Mouse (Mus musculus): ENCODE results near the gene Prph2. TPM values are rescaled to one million over a fixed set of nuclear protein-coding genes. Genes with fewer than 3 reads are reported as not detected.

The Prph2 gene
- polyA plus RNA-seq, 1 experiment from 2014 or later = not detected

- Histone ChIP-seq H3K27me3 (no peaks in the 10 kb centered on the region), H3K9ac (no peak overlapping the region), H3K4me1 (no peaks in the 10 kb centered on the region), H3K36me3 (peaks cover 99% of the 10 kb centered on the region), H3K27ac (no peak overlapping the region), H3K9me3 (replicated peaks) (no peaks in the 10 kb centered on the region), H3K4me2 (no peak overlapping the region), H3K4me3 (replicated peaks) (no peak overlapping the region)
- WGBS = 94% methylated on average over 5 of the region's 5 CpGs
- ATAC-seq (replicated peaks; ENCODE audit: low FRiP score) = no peak
Observed at GRCm38 (mm10) chr17:46932961-46933360, 22.7 kb downstream of the Prph2 start.

GRCm38 (mm10) chr17:46933557-46934348, 23.5 kb downstream of the Prph2 start:
- Histone ChIP-seq H3K4me3 (replicated peaks) (no peak overlapping the region), H3K27me3 (no peaks in the 10 kb centered on the region), H3K36me3 (peaks cover 100% of the 10 kb centered on the region), H3K4me2 (no peak overlapping the region), H3K9ac (no peak overlapping the region), H3K4me1 (no peaks in the 10 kb centered on the region), H3K27ac (no peak overlapping the region), H3K9me3 (replicated peaks) (no peaks in the 10 kb centered on the region)
- ATAC-seq (replicated peaks; ENCODE audit: low FRiP score) = no peak
- 78% methylated on average over 19 of the region's 19 CpGs for WGBS

GRCm38 (mm10) chr17:46940461-46940860, 30.2 kb downstream of the Prph2 start:
- H3K9ac ChIP-seq = no peak overlapping the region
- 90% methylated on average over 8 of the region's 8 CpGs for WGBS
- no peaks in the 10 kb centered on the region for H3K27me3 ChIP-seq
- no peak overlapping the region for H3K4me2 ChIP-seq
- no peak overlapping the region for H3K27ac ChIP-seq
- peaks cover 99% of the 10 kb centered on the region for H3K36me3 ChIP-seq
- no peak overlapping the region for H3K4me3 ChIP-seq (replicated peaks)
- H3K9me3 ChIP-seq (replicated peaks) = no peaks in the 10 kb centered on the region
- H3K4me1 ChIP-seq = no peaks in the 10 kb centered on the region
- no peak for ATAC-seq (replicated peaks; ENCODE audit: low FRiP score)

- peaks cover 99% of the 10 kb centered on the region for H3K36me3 ChIP-seq
- no peak overlapping the region for H3K4me3 ChIP-seq (replicated peaks)
- no peaks in the 10 kb centered on the region for H3K9me3 ChIP-seq (replicated peaks)
- H3K4me2 ChIP-seq = no peak overlapping the region
- H3K27me3 ChIP-seq = no peaks in the 10 kb centered on the region
- H3K4me1 ChIP-seq = no peaks in the 10 kb centered on the region
- H3K27ac ChIP-seq = no peak overlapping the region
- H3K9ac ChIP-seq = no peak overlapping the region
- ATAC-seq (replicated peaks; ENCODE audit: low FRiP score) = no peak
- 95% methylated on average over 9 of the region's 9 CpGs for WGBS
Observed at GRCm38 (mm10) chr17:46942421-46942820, 32.2 kb downstream of the Prph2 start.

GRCm38 (mm10) chr17:46946276-46946675, 36.0 kb downstream of the Prph2 start:
- no peak for ATAC-seq (replicated peaks; ENCODE audit: low FRiP score)
- Histone ChIP-seq H3K9ac (no peak overlapping the region), H3K4me2 (no peak overlapping the region), H3K27me3 (no peaks in the 10 kb centered on the region), H3K4me1 (no peaks in the 10 kb centered on the region), H3K36me3 (peaks cover 84% of the 10 kb centered on the region), H3K27ac (no peak overlapping the region), H3K4me3 (replicated peaks) (no peak overlapping the region), H3K9me3 (replicated peaks) (no peaks in the 10 kb centered on the region)
- WGBS = 94% methylated on average over 9 of the region's 9 CpGs

GRCm38 (mm10) chr17:46958045-46958444, 47.8 kb downstream of the Prph2 start:
- Histone ChIP-seq H3K9ac (no peak overlapping the region), H3K4me1 (no peaks in the 10 kb centered on the region), H3K27ac (no peak overlapping the region), H3K27me3 (no peaks in the 10 kb centered on the region), H3K9me3 (replicated peaks) (no peaks in the 10 kb centered on the region), H3K4me2 (no peak overlapping the region), H3K36me3 (peaks cover 100% of the 10 kb centered on the region), H3K4me3 (replicated peaks) (no peak overlapping the region)
- 90% methylated on average over 2 of the region's 2 CpGs for WGBS
- no peak for ATAC-seq (replicated peaks; ENCODE audit: low FRiP score)

- H3K27me3 ChIP-seq = no peaks in the 10 kb centered on the region
- peaks cover 100% of the 10 kb centered on the region for H3K36me3 ChIP-seq
- H3K4me1 ChIP-seq = no peaks in the 10 kb centered on the region
- no peaks in the 10 kb centered on the region for H3K9me3 ChIP-seq (replicated peaks)
- 92% methylated on average over 10 of the region's 10 CpGs for WGBS
- no peak overlapping the region for H3K4me3 ChIP-seq (replicated peaks)
- no peak overlapping the region for H3K9ac ChIP-seq
- no peak for ATAC-seq (replicated peaks; ENCODE audit: low FRiP score)
- H3K4me2 ChIP-seq = no peak overlapping the region
- no peak overlapping the region for H3K27ac ChIP-seq
Observed at GRCm38 (mm10) chr17:46960216-46960615, 50.0 kb downstream of the Prph2 start.

GRCm38 (mm10) chr17:46962153-46962552, 51.9 kb downstream of the Prph2 start:
- H3K27ac ChIP-seq = no peak overlapping the region
- peaks cover 100% of the 10 kb centered on the region for H3K36me3 ChIP-seq
- no peak overlapping the region for H3K4me2 ChIP-seq
- no peaks in the 10 kb centered on the region for H3K9me3 ChIP-seq (replicated peaks)
- ATAC-seq (replicated peaks; ENCODE audit: low FRiP score) = no peak
- no peak overlapping the region for H3K4me3 ChIP-seq (replicated peaks)
- H3K27me3 ChIP-seq = no peaks in the 10 kb centered on the region
- H3K4me1 ChIP-seq = no peaks in the 10 kb centered on the region
- H3K9ac ChIP-seq = no peak overlapping the region
- WGBS = 88% methylated on average over 3 of the region's 3 CpGs

- Histone ChIP-seq H3K9ac (no peak overlapping the region), H3K9me3 (replicated peaks) (no peaks in the 10 kb centered on the region), H3K4me1 (no peaks in the 10 kb centered on the region), H3K27ac (no peak overlapping the region), H3K36me3 (peaks cover 100% of the 10 kb centered on the region), H3K4me3 (replicated peaks) (no peak overlapping the region), H3K4me2 (no peak overlapping the region), H3K27me3 (no peaks in the 10 kb centered on the region)
- ATAC-seq (replicated peaks; ENCODE audit: low FRiP score) = no peak
- WGBS = 94% methylated on average over 13 of the region's 13 CpGs
Observed at GRCm38 (mm10) chr17:46963186-46963585, 52.9 kb downstream of the Prph2 start.

GRCm38 (mm10) chr17:46966892-46967291, 56.6 kb downstream of the Prph2 start:
- no peak overlapping the region for H3K27ac ChIP-seq
- no peak overlapping the region for H3K4me3 ChIP-seq (replicated peaks)
- H3K36me3 ChIP-seq = peaks cover 100% of the 10 kb centered on the region
- H3K4me1 ChIP-seq = no peaks in the 10 kb centered on the region
- no peak overlapping the region for H3K4me2 ChIP-seq
- no peak for ATAC-seq (replicated peaks; ENCODE audit: low FRiP score)
- H3K9me3 ChIP-seq (replicated peaks) = no peaks in the 10 kb centered on the region
- 82% methylated on average over 14 of the region's 14 CpGs for WGBS
- H3K27me3 ChIP-seq = no peaks in the 10 kb centered on the region
- H3K9ac ChIP-seq = no peak overlapping the region

- Histone ChIP-seq H3K27me3 (no peaks in the 10 kb centered on the region), H3K9me3 (replicated peaks) (0 out of 2 replicates have a peak, but pooled peaks cover 4% of the 10 kb centered on the region), H3K4me3 (replicated peaks) (no peak overlapping the region), H3K4me1 (no peaks in the 10 kb centered on the region), H3K36me3 (peaks cover 100% of the 10 kb centered on the region), H3K27ac (no peak overlapping the region), H3K9ac (no peak overlapping the region), H3K4me2 (no peak overlapping the region)
- ATAC-seq (replicated peaks; ENCODE audit: low FRiP score) = no peak
- WGBS = 93% methylated on average over 7 of the region's 7 CpGs
Observed at GRCm38 (mm10) chr17:46972603-46973002, 62.3 kb downstream of the Prph2 start.
